Mouse (Mus musculus) kidney, postnatal 14 days (tissue): ENCODE measurements at regions not wholly inside any gene's neighbourhood (a gene's known extent, or its start where the extent isn't known, plus 50 kb on each side); places are given as distances from the start of the nearest gene placed in this dataset.

Source experiments
- DNase-seq: peaks from one replicate; pipeline ENCODE4 v3.0.0; 2022; ENCODE audit warnings: mixed read lengths

- no peak for DNase-seq
These were observed 107.8 kb downstream of the Btg1 start for GRCm38 (mm10) chr10:96724436-96725175.

DNA sequence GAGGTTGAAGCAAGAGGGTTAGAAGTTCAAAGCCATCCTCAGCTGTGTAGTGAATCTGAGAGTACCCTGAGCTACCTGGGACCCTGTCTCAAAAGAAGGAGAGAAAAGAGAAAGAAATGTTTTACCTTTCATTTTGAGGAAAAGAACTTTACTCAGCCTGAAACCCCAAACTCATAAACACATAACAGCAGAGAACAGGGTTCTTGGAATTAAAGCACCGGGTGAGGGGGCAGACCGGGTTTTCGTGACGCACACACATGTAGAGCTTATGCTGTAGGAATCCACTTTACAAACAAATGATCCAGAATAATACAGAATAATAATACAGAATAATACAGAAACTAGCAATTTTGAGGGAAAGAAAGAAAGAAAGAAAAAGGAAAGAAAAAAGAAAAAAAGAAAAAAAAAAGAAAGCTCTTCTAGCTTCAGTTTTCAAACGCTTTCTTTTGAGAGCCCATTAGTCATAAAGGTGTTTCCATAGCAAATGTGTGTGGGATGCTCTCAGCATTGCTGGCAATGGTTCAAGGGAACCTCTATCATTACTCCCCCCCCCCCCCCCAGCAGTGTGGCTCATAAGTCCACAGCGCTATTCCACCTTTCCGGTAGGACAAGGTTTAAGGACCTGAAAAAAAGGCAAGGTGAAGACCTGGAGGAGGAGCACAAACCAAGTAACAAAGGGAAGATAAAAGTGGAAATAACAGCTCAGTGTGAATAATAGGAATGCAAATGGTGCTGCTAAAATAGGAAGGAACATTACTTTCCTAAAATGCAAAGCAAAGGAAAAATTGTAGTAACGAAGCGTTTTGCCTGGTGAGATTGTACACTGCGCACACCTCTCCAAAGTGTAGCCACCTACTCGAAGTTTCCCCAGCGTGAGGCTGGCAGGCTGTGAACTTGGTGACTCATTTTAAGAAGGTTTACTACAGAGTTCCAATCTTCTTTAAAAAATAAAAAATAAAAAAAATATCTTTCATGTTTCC is 110.3 kb downstream of the Btg1 start:
- DNase-seq = no peak

DNA sequence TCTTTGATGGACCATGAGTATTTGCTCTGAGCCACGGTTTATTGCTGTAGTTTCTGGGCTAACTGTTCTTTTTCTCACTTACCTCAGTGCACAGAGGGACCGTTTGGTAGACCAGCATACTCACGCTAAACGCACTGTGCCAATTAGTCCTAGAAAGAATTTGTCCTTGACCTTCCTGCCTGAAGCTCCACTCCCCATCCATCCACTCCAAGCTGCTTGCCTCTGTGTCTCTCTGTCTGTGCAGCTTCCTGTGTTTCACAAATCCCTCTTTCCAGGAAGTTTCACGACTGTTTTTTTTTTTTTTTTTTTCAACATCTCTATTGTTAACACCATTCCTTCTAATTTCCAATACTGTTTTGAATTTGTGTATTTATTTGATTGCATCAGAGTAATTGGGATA is 116.8 kb downstream of the Btg1 start:
- DNase-seq = no peak

DNA sequence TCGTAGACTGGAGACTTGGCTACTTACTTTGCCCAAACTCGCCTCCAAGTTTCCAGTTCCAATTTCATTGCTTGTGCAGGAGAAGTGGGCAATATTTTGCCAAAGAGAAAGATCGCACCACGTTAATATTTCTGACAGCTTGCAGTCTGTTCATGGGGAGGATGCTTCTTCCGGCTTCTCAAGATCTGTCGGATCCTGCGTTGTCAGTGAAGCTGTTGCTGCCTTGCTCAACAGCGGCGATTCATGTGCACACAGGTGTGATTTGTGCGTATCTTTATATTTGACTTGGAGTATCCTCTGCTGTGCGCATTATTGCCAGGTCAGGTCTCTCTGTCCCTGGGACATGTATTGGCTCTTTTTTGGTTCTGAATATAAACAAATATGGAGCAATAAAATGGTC is 118.3 kb downstream of the Btg1 start:
- DNase-seq = no peak

DNA sequence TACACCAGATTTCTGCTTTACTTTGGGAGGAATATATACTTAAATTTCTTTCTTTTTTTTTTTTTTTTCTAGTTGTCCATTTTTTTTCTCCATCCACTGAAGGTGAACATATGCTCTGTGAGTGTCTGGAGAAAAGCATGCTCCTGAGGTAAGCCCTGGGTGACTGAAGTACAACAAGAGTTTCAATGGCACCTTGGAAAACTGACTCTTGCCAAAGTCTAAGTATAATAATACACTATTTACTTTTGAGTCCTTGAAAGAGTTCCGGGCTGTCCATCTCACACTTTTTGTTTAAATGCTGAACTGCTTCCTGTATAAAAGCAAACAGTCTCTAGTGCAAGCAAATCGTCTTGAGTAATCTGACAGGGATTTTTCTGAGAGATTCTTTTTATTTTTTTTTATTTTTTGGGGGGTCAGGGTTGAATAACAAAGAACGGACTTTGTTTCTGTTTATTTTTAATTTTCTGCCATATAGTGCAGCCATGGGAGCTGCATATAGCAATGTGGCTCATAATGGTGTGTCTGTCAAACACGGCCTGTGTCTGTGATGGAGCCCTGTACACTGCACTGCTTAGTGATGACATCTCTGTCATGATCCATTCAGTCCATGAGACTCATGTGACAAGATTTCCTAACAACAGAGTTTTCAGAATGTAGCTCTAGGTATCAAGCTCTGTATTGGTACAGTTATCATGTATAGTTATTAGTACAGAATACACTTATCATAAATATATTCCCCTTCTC is 119.3 kb downstream of the Btg1 start:
- DNase-seq = no peak

- no peak for DNase-seq
These were observed 121.2 kb downstream of the Btg1 start for GRCm38 (mm10) chr10:96737972-96738371.

GRCm38 (mm10) chr10:96738606-96739005 is 121.8 kb downstream of the Btg1 start:
- DNase-seq = no peak

GRCm38 (mm10) chr10:96744167-96744777 is 127.5 kb downstream of the Btg1 start:
- peak; percentile 77 for DNase-seq

GRCm38 (mm10) chr10:96747015-96747663 is 130.3 kb downstream of the Btg1 start:
- DNase-seq = no peak

GRCm38 (mm10) chr10:96750861-96751260 is 134.1 kb downstream of the Btg1 start:
- peak; percentile 37 for DNase-seq

GRCm38 (mm10) chr10:96751580-96752264 is 134.9 kb downstream of the Btg1 start:
- peak; percentile 95 for DNase-seq

- DNase-seq = no peak
These were observed 135.7 kb downstream of the Btg1 start for GRCm38 (mm10) chr10:96752531-96752930.

GRCm38 (mm10) chr10:96753521-96753920 is 136.7 kb downstream of the Btg1 start:
- peak; percentile 29 for DNase-seq

- DNase-seq = no peak
These were observed 138.9 kb downstream of the Btg1 start for GRCm38 (mm10) chr10:96755674-96756073.

GRCm38 (mm10) chr10:96756355-96757084 is 139.7 kb downstream of the Btg1 start:
- no peak for DNase-seq

- DNase-seq = no peak
These were observed 140.5 kb downstream of the Btg1 start for GRCm38 (mm10) chr10:96757311-96757710.

DNA sequence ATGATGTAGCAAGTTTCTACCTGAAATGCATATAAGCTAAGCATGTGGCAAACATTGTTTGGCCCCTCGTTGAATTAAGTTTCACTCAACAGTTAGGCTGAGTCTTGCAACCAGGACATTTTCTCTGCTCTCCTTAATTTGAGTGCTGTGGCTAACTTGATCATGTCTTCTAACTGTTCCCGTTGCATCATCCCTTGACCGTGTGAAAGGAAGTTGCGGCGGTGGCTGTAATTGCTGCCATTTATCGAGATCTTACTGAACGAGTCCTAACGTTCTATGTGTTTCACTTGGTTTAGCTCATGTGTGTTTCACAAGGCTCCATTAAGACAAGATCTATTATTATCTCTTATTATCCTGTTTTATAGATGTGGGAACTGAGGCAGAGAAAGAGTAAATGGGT is 144.8 kb downstream of the Btg1 start:
- no peak for DNase-seq

DNA sequence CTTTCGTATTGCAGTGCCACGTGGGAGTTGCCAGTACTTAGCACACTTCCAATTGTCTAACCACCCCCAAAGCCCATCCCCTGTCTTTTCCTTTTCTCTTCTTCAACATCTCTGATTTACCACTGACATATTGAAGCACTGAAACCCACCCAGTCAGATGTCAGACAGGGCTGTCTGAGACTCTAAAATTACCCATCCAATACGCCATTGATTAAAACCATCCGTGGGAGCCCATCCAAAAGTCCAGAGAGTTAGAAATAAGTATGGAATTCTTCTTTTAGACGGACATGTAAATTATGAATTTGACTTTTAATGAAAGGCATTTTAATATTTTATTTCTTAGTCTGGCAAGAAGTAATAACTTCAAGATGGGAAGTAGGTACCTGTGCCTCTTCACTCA is 148.8 kb downstream of the Btg1 start:
- DNase-seq = no peak

- no peak for DNase-seq
These were observed 161.4 kb downstream of the Btg1 start for GRCm38 (mm10) chr10:96778220-96778619.

GRCm38 (mm10) chr10:96783966-96784365 is 167.2 kb downstream of the Btg1 start:
- DNase-seq = no peak
